Mouse (Mus musculus): ENCODE data around the gene Snap29. TPM values are rescaled to one million over a fixed set of nuclear protein-coding genes. Genes with fewer than 3 reads are reported as not detected.

Gene Snap29
- polyA plus RNA-seq, 1 experiment from 2014 or later: 7.3 TPM

DNA sequence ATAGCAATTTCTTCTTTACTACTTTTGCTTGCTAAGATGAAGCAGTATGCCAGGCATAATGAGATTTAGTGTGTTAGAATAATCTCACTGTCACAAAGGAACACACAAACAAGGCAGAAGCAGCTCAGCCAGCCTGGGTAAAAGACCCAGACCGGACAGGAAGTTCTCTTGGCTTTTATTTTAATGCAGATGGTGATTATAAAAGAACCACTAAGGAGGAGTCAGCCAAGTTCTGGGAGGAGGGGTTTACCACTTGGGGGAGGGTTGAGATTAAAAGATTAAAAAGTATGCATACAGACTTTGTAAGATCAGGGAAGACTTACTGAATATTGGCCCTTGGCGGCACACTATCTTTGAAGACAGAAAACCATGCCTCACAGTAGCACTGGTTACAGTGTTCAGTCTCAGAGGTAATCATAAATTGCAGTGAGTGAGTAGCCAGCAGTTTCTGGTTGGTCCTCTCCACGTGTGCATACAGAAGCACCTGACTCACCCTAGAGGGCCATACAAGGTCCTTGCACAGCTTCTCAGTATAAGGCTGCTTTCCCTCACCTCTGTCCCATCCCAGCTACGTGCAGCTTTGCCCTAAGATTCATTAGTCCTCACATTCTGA, 72.7 kb downstream of the Snap29 start:
- Histone ChIP-seq H3K27ac (replicated peaks; ENCODE audit: low read depth, low read length) (no peak overlapping the region), H3K9me3 (ENCODE audit: control insufficient read depth, low read length) (no peaks in the 10 kb centered on the region), H3K36me3 (ENCODE audit: control insufficient read depth, insufficient read depth, low read length) (peaks cover 34% of the 10 kb centered on the region), H3K9ac (ENCODE audit: low read depth, low read length) (no peak overlapping the region), H3K4me1 (ENCODE audit: control insufficient read depth, insufficient read depth, low read length) (no peaks in the 10 kb centered on the region), H3K4me2 (ENCODE audit: low read depth, low read length) (no peak overlapping the region), H3K27me3 (replicated peaks; ENCODE audit: control insufficient read depth, insufficient read depth, low read length) (no peaks in the 10 kb centered on the region), H3K4me3 (ENCODE audit: low read depth, low read length) (no peak overlapping the region)
- no peak for ATAC-seq (ENCODE audit: low read depth)
- no peak for DNase-seq (ENCODE audit: low spot score)
- WGBS: 81% methylated on average over 4 of the region's 4 CpGs

Other genes starting within 250 kb of the Snap29 start
- 301 and 303 TPM in 2 replicates for gene Ube2l3, start 203.3 kb upstream of the Snap29 start, polyA plus RNA-seq (2014; fragmentation: Nextera tagmentation; extraction: Ambion mirVana)
- 0.17 and 0.34 TPM in 2 replicates for gene Rimbp3, start 197.4 kb upstream of the Snap29 start, polyA plus RNA-seq (2014; fragmentation: Nextera tagmentation; extraction: Ambion mirVana)
- gene Hic2, start 172.4 kb upstream of the Snap29 start, polyA plus RNA-seq (2014; fragmentation: Nextera tagmentation; extraction: Ambion mirVana): 3.0 and 3.5 TPM in 2 replicates
- gene Tmem191c, start 129.9 kb upstream of the Snap29 start, polyA plus RNA-seq (2014; fragmentation: Nextera tagmentation; extraction: Ambion mirVana): 6.2 and 10.0 TPM in 2 replicates
- 1.4 and 2.2 TPM in 2 replicates for gene Serpind1, start 74.6 kb upstream of the Snap29 start, polyA plus RNA-seq (2014; fragmentation: Nextera tagmentation; extraction: Ambion mirVana)
- 29.9 and 30.7 TPM in 2 replicates for gene Pi4ka, start 328 bp downstream of the Snap29 start, polyA plus RNA-seq (2014; fragmentation: Nextera tagmentation; extraction: Ambion mirVana)
- gene Crkl, start 46.0 kb downstream of the Snap29 start, polyA plus RNA-seq (2014; fragmentation: Nextera tagmentation; extraction: Ambion mirVana): 59.9 and 63.8 TPM in 2 replicates
- gene Aifm3, start 83.6 kb downstream of the Snap29 start, polyA plus RNA-seq (2014; fragmentation: Nextera tagmentation; extraction: Ambion mirVana): 2.4 and 4.9 TPM in 2 replicates
- 70.4 and 77.2 TPM in 2 replicates for gene Lztr1, start 102.7 kb downstream of the Snap29 start, polyA plus RNA-seq (2014; fragmentation: Nextera tagmentation; extraction: Ambion mirVana)
- gene Thap7, start 125.2 kb downstream of the Snap29 start, polyA plus RNA-seq (2014; fragmentation: Nextera tagmentation; extraction: Ambion mirVana): 50.9 and 54.9 TPM in 2 replicates
- gene Lrrc74b, start 155.3 kb downstream of the Snap29 start, polyA plus RNA-seq (2014; fragmentation: Nextera tagmentation; extraction: Ambion mirVana): 0.69 and 1.8 TPM in 2 replicates
- 0.84 and 1.5 TPM in 2 replicates for gene P2rx6, start 155.9 kb downstream of the Snap29 start, polyA plus RNA-seq (2014; fragmentation: Nextera tagmentation; extraction: Ambion mirVana)
- 6.1 and 9.5 TPM in 2 replicates for gene Slc7a4, start 177.2 kb downstream of the Snap29 start, polyA plus RNA-seq (2014; fragmentation: Nextera tagmentation; extraction: Ambion mirVana)
- gene Smpd4, start 213.4 kb downstream of the Snap29 start, polyA plus RNA-seq (2014; fragmentation: Nextera tagmentation; extraction: Ambion mirVana): 27.9 and 33.6 TPM in 2 replicates
- 7.9 and 8.1 TPM in 2 replicates for gene Ccdc74a, start 240.5 kb downstream of the Snap29 start, polyA plus RNA-seq (2014; fragmentation: Nextera tagmentation; extraction: Ambion mirVana)